15 mouse cellular contexts compared by ENCODE assay signal in genomic region chr14:7809043-7809955, GRCm38 (mm10). TPM values are rescaled to one million over a fixed set of nuclear protein-coding genes. Genes with fewer than 3 reads are reported as not detected.
A peak's percentile ranks its signal among the peaks of the same experiment; 100 is the strongest.
DNase-seq lines count a peak whose midpoint lies in the region; ATAC-seq and TF ChIP-seq lines count a peak whose summit lies in the region.
"Had no signal": no experiment of that assay in that cellular context is flagged by ENCODE, and none has a peak within 500 bp of the region (broad histone marks: within the 10 kb centered on the region; RNA-seq: fewer than 3 reads in every experiment).

No protein-coding gene starts in this region.

- H3K9me3 ChIP-seq in lung, embryonic 15.5 days: no peaks in the 10 kb centered on the region
- H3K9me3 ChIP-seq in ES-E14 (ENCODE audit: control insufficient read depth, insufficient read depth, low read depth, low read length): no peaks in the 10 kb centered on the region
- no peaks in the 10 kb centered on the region for H3K9me3 ChIP-seq in intestine, postnatal 0 days (ENCODE audit: control insufficient read depth)
- H3K9me3 ChIP-seq: embryonic facial prominence, embryonic 12.5 days; hindbrain, embryonic 15.5 days had no signal

- no peak overlapping the region for H3K4me2 ChIP-seq in lung, embryonic 15.5 days
- H3K4me2 ChIP-seq in intestine, postnatal 0 days (replicated peaks; ENCODE audit: low read depth): no peak overlapping the region
- H3K4me2 ChIP-seq: embryonic facial prominence, embryonic 12.5 days; hindbrain, embryonic 15.5 days had no signal

- no peak overlapping the region for H3K4me3 ChIP-seq in lung, embryonic 15.5 days
- H3K4me3 ChIP-seq in lung, adult 2 months (replicated peaks; ENCODE audit: extremely low read depth, low read depth, low read length): no peak overlapping the region
- H3K4me3 ChIP-seq in ES-E14 (ENCODE audit: insufficient read depth in 1 of 2, low read depth in 1 of 2, low read length in 2 of 2, poor library complexity in 1 of 2, severe bottlenecking in 1 of 2): no peak overlapping the region
- no peak overlapping the region for H3K4me3 ChIP-seq in intestine, postnatal 0 days (ENCODE audit: low read depth, low read length)
- H3K4me3 ChIP-seq: embryonic facial prominence, embryonic 12.5 days; hindbrain, embryonic 15.5 days had no signal

- no peak for TF ChIP-seq POLR2A in lung, adult 2 months (IDR thresholded peaks at IDR 0.05; ENCODE audit: borderline replicate concordance, extremely low read depth, low read depth, low read length)

- in situ Hi-C loops in ES-E14 (cut with MboI; ENCODE audit: low sequenced_read_pairs in 2 of 2, unreplicated experiment in 2 of 2): loop anchor here in 1 of 2 experiments (10.0 kb wide), 1 partner anchor 64 kb away; no protein-coding TSS in a partner anchor

- no peak overlapping the region for H3K9ac ChIP-seq in lung, embryonic 15.5 days
- peak overlapping the region; percentile 18; the same call in 1 of the 2 replicates for H3K9ac ChIP-seq in ES-E14 (ENCODE audit: insufficient read depth, low read depth, low read length, poor library complexity, severe bottlenecking)
- H3K9ac ChIP-seq in intestine, postnatal 0 days (ENCODE audit: low read depth, low read length): no peak overlapping the region
- H3K9ac ChIP-seq: embryonic facial prominence, embryonic 12.5 days; hindbrain, embryonic 15.5 days had no signal

- no peak for TF ChIP-seq CTCF in lung, adult 2 months (IDR thresholded peaks at IDR 0.05; ENCODE audit: insufficient read depth, low read length)
- TF ChIP-seq CTCF in intestine, postnatal 0 days (IDR thresholded peaks at IDR 0.05; ENCODE audit: low read depth): no peak

- H3K36me3 ChIP-seq in lung, embryonic 15.5 days: no peaks in the 10 kb centered on the region
- no peaks in the 10 kb centered on the region for H3K36me3 ChIP-seq in ES-E14 (ENCODE audit: control insufficient read depth, insufficient read depth, low read length, poor library complexity, severe bottlenecking)
- H3K36me3 ChIP-seq in intestine, postnatal 0 days (ENCODE audit: control insufficient read depth, insufficient read depth): no peaks in the 10 kb centered on the region
- H3K36me3 ChIP-seq: embryonic facial prominence, embryonic 12.5 days; hindbrain, embryonic 15.5 days had no signal

- no peaks in the 10 kb centered on the region for H3K27me3 ChIP-seq in lung, embryonic 15.5 days
- H3K27me3 ChIP-seq in intestine, postnatal 0 days (replicated peaks; ENCODE audit: control insufficient read depth, insufficient read depth, low read length): no peaks in the 10 kb centered on the region
- H3K27me3 ChIP-seq: embryonic facial prominence, embryonic 12.5 days; hindbrain, embryonic 15.5 days; Patski had no signal

- H3K4me1 ChIP-seq in lung, embryonic 15.5 days: peaks cover 7% of the 10 kb centered on the region; the same call in 1 of the 2 replicates
- H3K4me1 ChIP-seq in lung, adult 2 months (ENCODE audit: control insufficient read depth, insufficient read depth, low read length): no peaks in the 10 kb centered on the region; the same call in 1 of the 2 replicates
- peaks cover 3 to 22% of the 10 kb centered on the region in 2 experiments; a peak in 3 of 4 replicates for H3K4me1 ChIP-seq in ES-E14 (ENCODE audit: control insufficient read depth in 2 of 2, insufficient read depth in 2 of 2, low read length in 2 of 2, poor library complexity in 1 of 2)
- no peaks in the 10 kb centered on the region for H3K4me1 ChIP-seq in intestine, postnatal 0 days (replicated peaks; ENCODE audit: control insufficient read depth, insufficient read depth, low read length)
- H3K4me1 ChIP-seq: embryonic facial prominence, embryonic 12.5 days; hindbrain, embryonic 15.5 days had no signal

- H3K27ac ChIP-seq in lung, embryonic 15.5 days: no peak overlapping the region
- H3K27ac ChIP-seq in ES-E14 (ENCODE audit: insufficient read depth, low read depth, low read length, poor library complexity, severe bottlenecking): peak overlapping the region; percentile 74
- H3K27ac ChIP-seq in intestine, postnatal 0 days (ENCODE audit: low read depth, low read length): no peak overlapping the region
- H3K27ac ChIP-seq: embryonic facial prominence, embryonic 12.5 days; hindbrain, embryonic 15.5 days had no signal

- 67% methylated on average over 12 of the region's 12 CpGs for WGBS in lung, embryonic 15.5 days
- 59% methylated on average over 12 of the region's 12 CpGs for WGBS in lung, adult 2 months
- 63% methylated on average over 12 of the region's 12 CpGs for WGBS in intestine, postnatal 0 days

- ATAC-seq in lung, embryonic 15.5 days (ENCODE audit: borderline replicate concordance, extremely low read depth, low FRiP score, low TSS enrichment): peak; percentile 59; the same call in 1 of the 2 replicates
- peak; percentile 44 for ATAC-seq in intestine, postnatal 0 days
- ATAC-seq: Patski had no signal

- DNase-seq in lung, adult 2 months: no peak
- no peak for DNase-seq in ES-E14 (ENCODE audit: low read depth, low spot score)
- peak; percentile 56 for DNase-seq in heart, adult 8-10 months (ENCODE audit: low spot score)
- DNase-seq in embryo, embryonic 10.5 days (ENCODE audit: low spot score): no peak
- no peak for DNase-seq in frontal cortex, postnatal 14 days (ENCODE audit: low spot score in 2 of 2)
- DNase-seq in kidney, postnatal 25 days: no peak
- DNase-seq: adrenal gland, postnatal 14 days; cerebellum, adult 18-20 months; thymus, adult 2 months had no signal

TF ChIP-seq in ES-E14, 5 proteins besides CTCF, POLR2A, EP300 and RAD21:
- TF ChIP-seq CHD2 (IDR thresholded peaks at IDR 0.05; ENCODE audit: low read depth, low read length) (no peak), ZNF384 (IDR thresholded peaks at IDR 0.05; ENCODE audit: low read depth, low read length) (no peak), HCFC1 (IDR thresholded peaks at IDR 0.05; ENCODE audit: borderline replicate concordance, insufficient read depth, low read length) (no peak)
TF ChIP-seq in ES-E14: peak in this region for 0.

RNA-seq across cellular contexts. Expression of gene Flnb, which starts 8.5 kb away (rescaled TPM):
- 13.8 and 14.8 TPM in 2 replicates for polyA plus RNA-seq in lung, embryonic 15.5 days (2015; fragmentation: Nextera tagmentation; extraction: Ambion mirVana)
- 22.3 and 26.4 TPM in 2 replicates for polyA plus RNA-seq in lung, adult 2 months (2012; rRNA removed)
- 350 and 387 TPM in 2 replicates for total RNA-seq in ES-E14 (2012; rRNA removed)
- total RNA-seq in heart, adult 8-10 months (2022): 10 to 100 TPM; 14.3 to 31.5 (median 21.0) TPM
- 7.0 and 7.2 TPM in 2 replicates for polyA plus RNA-seq in intestine, postnatal 0 days (2015; fragmentation: Nextera tagmentation; extraction: Ambion mirVana)

RNA-seq across cellular contexts. Expression of gene Gm26661, which starts 17.9 kb away (rescaled TPM):
- polyA plus RNA-seq in lung, embryonic 15.5 days (2015; fragmentation: Nextera tagmentation; extraction: Ambion mirVana): not detected in 2 replicates
- not detected in 2 replicates for polyA plus RNA-seq in lung, adult 2 months (2012; rRNA removed)
- total RNA-seq in ES-E14 (2012; rRNA removed): not detected in 2 replicates
- not detected for total RNA-seq in heart, adult 8-10 months (2022)
- polyA plus RNA-seq in intestine, postnatal 0 days (2015; fragmentation: Nextera tagmentation; extraction: Ambion mirVana): not detected in 2 replicates
- total RNA-seq: adrenal gland, postnatal 14 days had no signal
- polyA plus RNA-seq: embryonic facial prominence, embryonic 12.5 days; limb, embryonic 11.5 days; Patski; thymus, adult 2 months had no signal
